Mouse (Mus musculus) bone marrow, adult 2 months (tissue): ENCODE data around the gene Gdf7.

Experiments
- CTCF ChIP-seq: fragments of 200-500 bp; IDR thresholded peaks from 2 replicates; pipeline ENCODE4 v1.5.1; 2011; ENCODE audit warnings: low read length, control low read depth; ENCODE audit not compliant: control insufficient read depth, insufficient read depth
- POLR2A ChIP-seq: fragments of 200-500 bp; IDR thresholded peaks from 2 replicates; pipeline ENCODE4 v1.6.1; 2011; ENCODE audit warnings: low read depth, mild to moderate bottlenecking, control low read depth, low read length, borderline replicate concordance; ENCODE audit not compliant: control insufficient read depth

DNA sequence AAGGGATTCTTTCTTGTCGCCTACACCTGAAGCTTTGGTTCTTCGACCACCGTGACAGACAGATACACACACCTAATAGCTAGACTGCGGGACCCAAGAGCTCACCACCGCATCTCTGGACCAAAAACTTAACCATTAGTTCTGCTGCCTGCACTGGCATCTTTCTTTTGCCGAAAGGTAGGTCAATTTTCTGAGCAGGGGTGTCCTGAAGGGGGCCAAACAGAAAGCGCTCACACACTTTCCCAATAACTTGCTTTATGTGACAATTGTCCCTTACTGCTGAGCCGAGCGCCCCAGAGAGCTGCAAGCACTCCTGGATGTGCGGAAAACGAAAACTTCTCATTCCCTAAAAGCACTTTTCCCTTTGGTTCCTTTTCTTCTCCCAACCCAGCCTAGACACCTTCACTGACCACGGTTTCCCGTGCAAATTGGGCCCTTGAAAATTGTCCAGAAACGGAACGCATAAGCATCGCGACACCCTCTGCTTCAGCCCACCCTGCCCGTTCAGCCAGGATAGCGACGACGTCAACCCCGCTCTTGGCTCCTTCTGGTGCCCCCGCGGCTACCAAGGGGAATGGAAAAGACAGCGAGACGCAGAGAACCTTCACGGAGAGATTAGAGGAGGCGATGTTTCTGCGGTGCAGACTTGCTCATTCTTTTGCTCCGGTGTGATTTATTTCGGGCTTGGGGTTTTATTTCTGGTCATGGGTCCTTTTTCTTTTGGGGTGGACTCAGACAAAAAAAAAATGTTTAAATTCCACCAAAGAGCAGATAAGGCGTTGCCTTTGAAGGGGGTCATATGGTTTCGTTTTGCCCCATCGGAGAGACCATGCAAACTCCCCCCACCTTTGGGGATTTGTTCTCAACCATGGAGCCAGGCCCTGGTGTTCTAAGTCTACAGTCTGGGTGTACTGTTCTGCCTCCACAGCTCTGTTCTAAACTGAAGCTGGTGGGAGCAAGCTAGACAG lies 2.3 kb downstream of the Gdf7 start:
- no peak for TF ChIP-seq CTCF
- TF ChIP-seq POLR2A, result no peak
